Comparison of ENCODE assay signal across 12 mouse cellular contexts in genomic region chr7:79831585-79831984, GRCm38 (mm10). TPM values are rescaled to one million over a fixed set of nuclear protein-coding genes. Genes with fewer than 3 reads are reported as not detected.
A peak's percentile ranks its signal among the peaks of the same experiment; 100 is the strongest.
DNase-seq lines count a peak whose midpoint lies in the region; ATAC-seq and TF ChIP-seq lines count a peak whose summit lies in the region.
"Had no signal": no experiment of that assay in that cellular context is flagged by ENCODE, and none has a peak within 500 bp of the region (broad histone marks: within the 10 kb centered on the region; RNA-seq: fewer than 3 reads in every experiment).

No protein-coding gene starts in this region.

- no peak overlapping the region for H3K4me2 ChIP-seq in heart, embryonic 13.5 days
- H3K4me2 ChIP-seq in kidney, postnatal 0 days (ENCODE audit: low read length), result no peak overlapping the region
- H3K4me2 ChIP-seq: embryonic facial prominence, embryonic 15.5 days; liver, embryonic 12.5 days had no signal

- H3K9ac ChIP-seq in heart, embryonic 13.5 days, result no peak overlapping the region
- H3K9ac ChIP-seq in kidney, postnatal 0 days (ENCODE audit: low read depth, low read length), result peak overlapping the region; percentile 23; the same call in 1 of the 2 replicates
- H3K9ac ChIP-seq: embryonic facial prominence, embryonic 15.5 days; liver, embryonic 12.5 days had no signal

- no peak overlapping the region for H3K27ac ChIP-seq in heart, embryonic 10.5 days
- peak overlapping the region; percentile 58 for H3K27ac ChIP-seq in heart, embryonic 13.5 days (replicated peaks)
- H3K27ac ChIP-seq in kidney, postnatal 0 days, result peak overlapping the region; percentile 57
- H3K27ac ChIP-seq: embryonic facial prominence, embryonic 15.5 days; liver, embryonic 12.5 days had no signal

- no peak for ATAC-seq in heart, embryonic 13.5 days (ENCODE audit: extremely low read depth, insufficient number of reproducible peaks, low FRiP score, low TSS enrichment)
- no peak for ATAC-seq in kidney, postnatal 0 days (replicated peaks; ENCODE audit: low FRiP score, low read depth)
- ATAC-seq: liver, embryonic 12.5 days had no signal

- no peaks in the 10 kb centered on the region for H3K36me3 ChIP-seq in heart, embryonic 10.5 days
- peaks cover 5% of the 10 kb centered on the region for H3K36me3 ChIP-seq in heart, embryonic 13.5 days
- 0 out of 2 replicates have a peak, but pooled peaks cover 14% of the 10 kb centered on the region for H3K36me3 ChIP-seq in kidney, postnatal 0 days (ENCODE audit: insufficient read depth, low read length)

- 76% methylated on average over 6 of the region's 6 CpGs for WGBS in heart, embryonic 10.5 days
- WGBS in heart, embryonic 13.5 days, result 52% methylated on average over 6 of the region's 6 CpGs
- WGBS in kidney, postnatal 0 days, result 28% methylated on average over 6 of the region's 6 CpGs

- TF ChIP-seq CTCF in kidney, postnatal 0 days (IDR thresholded peaks at IDR 0.05; ENCODE audit: low read depth), result no peak

- H3K4me3 ChIP-seq in heart, embryonic 10.5 days, result no peak overlapping the region
- no peak overlapping the region for H3K4me3 ChIP-seq in heart, embryonic 13.5 days
- H3K4me3 ChIP-seq in kidney, postnatal 0 days (replicated peaks; ENCODE audit: low read depth, low read length), result no peak overlapping the region
- H3K4me3 ChIP-seq: embryonic facial prominence, embryonic 15.5 days; liver, embryonic 12.5 days had no signal

- 0 out of 2 replicates have a peak, but pooled peaks cover 3% of the 10 kb centered on the region for H3K4me1 ChIP-seq in heart, embryonic 10.5 days
- no peaks in the 10 kb centered on the region for H3K4me1 ChIP-seq in heart, embryonic 13.5 days
- no peaks in the 10 kb centered on the region for H3K4me1 ChIP-seq in kidney, postnatal 0 days (replicated peaks; ENCODE audit: insufficient read depth, low read length)
- H3K4me1 ChIP-seq: liver, embryonic 12.5 days had no signal

- no peaks in the 10 kb centered on the region for H3K27me3 ChIP-seq in heart, embryonic 10.5 days (ENCODE audit: insufficient read depth, poor library complexity, severe bottlenecking)
- no peaks in the 10 kb centered on the region for H3K27me3 ChIP-seq in heart, embryonic 13.5 days (replicated peaks)
- H3K27me3 ChIP-seq in kidney, postnatal 0 days (ENCODE audit: insufficient read depth, low read length), result no peaks in the 10 kb centered on the region
- H3K27me3 ChIP-seq: embryonic facial prominence, embryonic 15.5 days; liver, embryonic 12.5 days had no signal

- peak; percentile 96 for DNase-seq in heart, adult 11 months
- no peak for DNase-seq in heart, embryonic 10.5 days (ENCODE audit: low spot score)
- DNase-seq in kidney, postnatal 0 days (ENCODE audit: low spot score), result peak; percentile 74
- peak; percentile 82 for DNase-seq in lung, postnatal 36 days
- no peak for DNase-seq in left cerebral cortex, adult 9 months (ENCODE audit: low spot score in 2 of 2)
- DNase-seq in adrenal gland, postnatal 4 days (ENCODE audit: low spot score in 2 of 2), result no peak
- DNase-seq in urinary bladder, postnatal 4 days (ENCODE audit: low spot score in 2 of 2), result no peak
- DNase-seq: cerebellum, adult 11 months had no signal

- no peaks in the 10 kb centered on the region for H3K9me3 ChIP-seq in heart, embryonic 10.5 days
- no peaks in the 10 kb centered on the region for H3K9me3 ChIP-seq in heart, embryonic 13.5 days
- H3K9me3 ChIP-seq in kidney, postnatal 0 days (replicated peaks; ENCODE audit: low read length), result no peaks in the 10 kb centered on the region
- H3K9me3 ChIP-seq: embryonic facial prominence, embryonic 15.5 days; liver, embryonic 12.5 days had no signal

RNA-seq across cellular contexts. Expression of gene Mesp2, which starts 21.1 kb away (rescaled TPM):
- polyA plus RNA-seq in heart, embryonic 10.5 days (2016; fragmentation: Nextera tagmentation; extraction: Ambion mirVana), result 0.21 and 0.48 TPM in 2 replicates
- polyA plus RNA-seq in heart, embryonic 13.5 days (2015; fragmentation: Nextera tagmentation; extraction: Ambion mirVana), result 0.21 and 0.41 TPM in 2 replicates
- polyA plus RNA-seq in kidney, postnatal 0 days (2015; fragmentation: Nextera tagmentation; extraction: Ambion mirVana), result 0.45 and 0.48 TPM in 2 replicates
- 1 to 10 TPM; 1.5 to 1.9 TPM for total RNA-seq in adrenal gland, postnatal 4 days (2021)
- total RNA-seq: monocyte, adult 5-6 weeks had no signal

RNA-seq across cellular contexts. Expression of gene Anpep, which starts 29.3 kb away (rescaled TPM):
- 6.8 and 8.3 TPM in 2 replicates for polyA plus RNA-seq in heart, embryonic 10.5 days (2016; fragmentation: Nextera tagmentation; extraction: Ambion mirVana)
- 7.3 and 7.9 TPM in 2 replicates for polyA plus RNA-seq in heart, embryonic 13.5 days (2015; fragmentation: Nextera tagmentation; extraction: Ambion mirVana)
- polyA plus RNA-seq in kidney, postnatal 0 days (2015; fragmentation: Nextera tagmentation; extraction: Ambion mirVana), result 265 and 334 TPM in 2 replicates
- 10 to 100 TPM; 36.1 to 59.6 TPM for total RNA-seq in adrenal gland, postnatal 4 days (2021)
- total RNA-seq: monocyte, adult 5-6 weeks had no signal

RNA-seq across cellular contexts. Expression of gene Mesp1, which starts 38.0 kb away (rescaled TPM):
- 0.16 and 0.30 TPM in 2 replicates for polyA plus RNA-seq in heart, embryonic 10.5 days (2016; fragmentation: Nextera tagmentation; extraction: Ambion mirVana)
- polyA plus RNA-seq in heart, embryonic 13.5 days (2015; fragmentation: Nextera tagmentation; extraction: Ambion mirVana), result 0.15 TPM in 1 of 2 replicates, not detected in the other
- 0.09 TPM in 1 of 2 replicates, not detected in the other for polyA plus RNA-seq in kidney, postnatal 0 days (2015; fragmentation: Nextera tagmentation; extraction: Ambion mirVana)
- under 1 TPM in 1 of 2 experiments, not detected in 1; 0.31 TPM for total RNA-seq in adrenal gland, postnatal 4 days (2021)
- total RNA-seq: monocyte, adult 5-6 weeks had no signal
- polyA plus RNA-seq: liver, embryonic 12.5 days had no signal

Comparison
In these comparisons a context has a peak if more than half of its experiments do, and no peak if none do; other contexts are left out.
1. DNase-seq: peak in heart, adult 11 months (single experiment), kidney, postnatal 0 days (single experiment) and lung, postnatal 36 days (single experiment); none in heart, embryonic 10.5 days (single experiment), left cerebral cortex, adult 9 months (0 of 2), adrenal gland, postnatal 4 days (0 of 2) and urinary bladder, postnatal 4 days (0 of 2).
2. RNA of gene Anpep, which starts 29.3 kb away (polyA plus RNA-seq): 265 to 334 TPM in kidney, postnatal 0 days; 6.8 to 8.3 TPM in heart, embryonic 10.5 days and 7.3 to 7.9 TPM in heart, embryonic 13.5 days; every median in the first group is over 10 times any median in the second.